Mouse (Mus musculus) frontal cortex, postnatal 36 days (tissue): Measurements from ENCODE around the gene Tprgl.

Experiments used
- DNase-seq, 2 experiments: peaks; one replicate each; pipeline ENCODE4 v3.0.0; 2022; ENCODE audit warnings: low spot score in 2 of 2

The Tprgl gene

GRCm38 (mm10) chr4:154160538-154161390, at the start of gene Tprgl:
Tprgl (minus strand) TSS chr4:154160666.
- peak; percentile 93 to 97 for DNase-seq

GRCm38 (mm10) chr4:154209825-154210224, 49.4 kb upstream of the Tprgl start:
- DNase-seq: no peak

DNA sequence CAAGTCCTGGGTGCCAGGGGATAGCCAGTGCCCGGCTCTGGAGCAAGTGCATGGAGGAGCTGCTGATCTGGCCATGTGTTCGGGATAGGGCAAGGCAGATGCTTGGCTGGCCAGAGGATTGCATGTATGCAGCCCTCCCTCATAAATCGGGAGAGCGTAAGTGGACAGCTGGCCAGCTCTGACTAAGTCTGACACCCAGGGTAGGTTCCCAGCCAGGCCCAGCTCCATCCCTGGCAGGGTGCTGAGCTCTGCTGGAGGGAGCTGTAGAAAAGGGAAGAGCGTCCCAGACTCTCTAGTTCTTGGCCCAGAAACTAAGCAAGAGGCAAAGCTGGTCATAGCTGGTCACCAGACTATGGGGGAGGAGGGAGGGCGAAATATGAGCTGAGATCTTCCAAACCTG, 48.6 kb upstream of the Tprgl start:
- DNase-seq: no peak

DNA sequence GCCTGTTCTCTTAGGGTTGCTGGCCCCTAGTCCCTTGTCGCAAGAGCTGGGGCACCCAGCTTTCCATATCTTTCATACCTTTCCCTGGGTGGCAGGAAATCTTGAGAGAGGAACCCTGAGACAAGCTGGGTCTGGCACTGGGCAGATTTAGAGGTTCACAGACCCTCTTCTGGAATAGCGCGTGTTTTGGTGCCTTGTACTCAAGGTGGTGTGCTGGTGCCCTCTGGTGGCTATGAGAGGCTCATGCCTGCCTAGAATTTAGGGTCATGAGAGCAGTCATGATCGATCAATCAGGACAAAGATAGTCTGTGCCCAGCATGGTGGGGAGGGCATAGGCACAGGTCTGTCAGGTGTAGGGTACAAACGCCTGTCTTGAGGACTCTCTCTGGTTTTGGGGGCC, 46.8 kb upstream of the Tprgl start:
- DNase-seq: peak; percentile 39 to 45

GRCm38 (mm10) chr4:154205392-154205791, 44.9 kb upstream of the Tprgl start:
- DNase-seq: no peak

DNA sequence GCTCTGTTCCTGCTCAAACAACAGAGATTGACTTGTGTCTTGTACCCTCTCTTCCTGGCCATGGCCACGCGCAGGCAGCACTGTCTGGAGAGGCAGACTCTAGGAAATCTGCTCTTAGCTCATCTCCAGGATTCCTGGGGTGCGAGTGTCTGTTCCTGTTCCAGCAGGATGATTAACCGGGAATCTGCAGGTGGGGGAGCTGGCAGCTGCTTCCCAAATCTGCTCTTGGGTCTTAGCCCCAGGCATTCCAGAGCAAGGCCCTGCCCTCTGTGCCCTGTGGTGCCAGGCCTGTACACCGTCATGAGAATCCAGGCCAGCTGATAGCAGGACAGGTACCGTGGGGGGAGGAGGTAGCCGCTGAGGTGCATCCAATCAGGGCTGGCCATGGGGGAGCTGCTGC, 44.1 kb upstream of the Tprgl start:
- DNase-seq: no peak

GRCm38 (mm10) chr4:154201511-154201910, 41.0 kb upstream of the Tprgl start:
- no peak for DNase-seq

GRCm38 (mm10) chr4:154198377-154198961, 38.0 kb upstream of the Tprgl start:
- DNase-seq: no peak

DNA sequence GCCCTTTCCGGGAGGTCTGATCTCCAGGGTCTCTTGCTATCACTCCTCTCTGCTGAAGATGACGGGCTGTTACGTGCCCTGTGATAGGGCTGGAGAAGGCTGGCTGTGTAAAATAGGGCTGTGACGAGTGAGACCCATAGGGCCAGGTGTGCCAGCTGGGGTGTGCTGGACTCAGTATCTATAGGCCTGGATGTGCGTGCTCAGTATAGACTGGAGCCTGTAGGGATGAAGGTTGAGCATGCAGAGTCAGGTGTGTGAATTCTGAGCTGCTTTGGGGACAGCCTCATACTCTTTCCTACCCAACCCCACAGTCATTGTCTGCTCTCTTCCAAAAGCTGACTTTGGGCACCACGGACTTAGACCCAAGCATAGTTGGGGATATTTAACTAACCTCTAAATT, 37.5 kb upstream of the Tprgl start:
- no peak for DNase-seq

GRCm38 (mm10) chr4:154188948-154189347, 28.5 kb upstream of the Tprgl start:
- no peak for DNase-seq

DNA sequence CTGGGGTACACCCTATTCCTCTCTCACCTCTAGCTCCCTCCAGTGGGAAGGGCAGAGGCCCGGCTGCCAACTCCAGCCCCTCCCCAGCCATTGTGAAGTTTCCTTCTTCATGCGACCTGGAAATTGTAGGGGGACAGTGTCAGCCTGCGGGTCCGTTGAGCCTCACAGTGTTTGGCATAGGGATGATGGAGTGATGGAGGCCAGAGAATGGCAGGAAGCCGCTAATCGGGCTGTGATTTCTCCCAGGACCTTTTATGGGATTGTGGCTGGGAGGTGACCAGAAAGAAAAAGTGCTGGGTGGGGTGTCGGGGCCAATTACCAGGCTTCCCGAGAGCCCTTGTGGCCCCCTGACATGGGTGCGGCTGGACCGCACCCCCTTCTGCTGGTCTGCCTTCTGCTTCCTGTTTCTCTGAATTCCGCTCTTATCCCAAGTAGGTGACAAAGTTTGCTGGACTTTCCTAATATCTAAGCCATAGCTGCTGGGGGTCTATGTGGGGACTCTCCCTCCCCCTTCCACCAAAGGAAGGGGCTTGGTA, 25.6 kb upstream of the Tprgl start:
- no peak for DNase-seq

DNA sequence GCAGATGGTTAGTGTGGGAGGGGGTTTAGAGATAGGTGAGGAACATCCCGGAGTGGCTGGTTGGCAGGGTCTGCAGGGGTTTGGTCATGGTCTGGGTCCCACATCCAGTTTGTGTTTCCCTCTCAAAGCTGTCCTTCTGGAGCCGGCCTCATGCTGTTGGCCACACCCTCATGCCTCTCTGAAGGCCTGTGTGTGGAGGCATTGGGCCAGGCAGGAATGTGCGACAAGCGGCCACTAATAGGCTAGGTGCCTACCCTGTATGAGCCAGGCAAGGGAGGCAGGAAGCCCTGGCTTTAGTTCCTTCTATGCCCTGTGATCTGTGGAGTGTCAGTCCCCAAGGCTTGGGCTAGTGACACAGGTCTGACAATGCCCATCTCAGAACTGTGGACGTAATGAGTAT, 24.5 kb upstream of the Tprgl start:
- no peak for DNase-seq

GRCm38 (mm10) chr4:154183566-154183965, 23.1 kb upstream of the Tprgl start:
- no peak for DNase-seq

DNA sequence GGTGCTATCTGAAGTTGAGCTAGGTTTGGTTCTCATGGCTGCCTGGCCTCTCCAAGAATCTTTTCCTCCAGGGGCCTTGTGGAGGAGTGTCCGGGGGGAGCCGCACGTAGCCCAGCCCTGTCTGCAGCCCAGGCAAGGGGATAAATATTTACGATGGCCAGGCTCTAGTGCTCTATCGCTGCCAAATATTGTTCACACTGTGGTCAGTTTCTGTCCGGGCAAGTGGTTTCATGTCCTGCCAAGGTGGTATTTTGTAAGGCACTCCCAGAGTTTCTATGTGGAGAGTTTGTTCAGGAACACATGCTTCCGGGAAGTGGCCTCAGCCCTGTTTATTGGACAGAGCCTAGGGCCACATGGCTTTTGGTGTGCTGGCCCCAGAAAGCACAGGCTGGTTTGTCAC, 20.5 kb upstream of the Tprgl start:
- no peak for DNase-seq

- DNase-seq: no peak
Observed at GRCm38 (mm10) chr4:154177257-154177656, 16.8 kb upstream of the Tprgl start.

GRCm38 (mm10) chr4:154171931-154172604, 11.6 kb upstream of the Tprgl start:
- DNase-seq: no peak

DNA sequence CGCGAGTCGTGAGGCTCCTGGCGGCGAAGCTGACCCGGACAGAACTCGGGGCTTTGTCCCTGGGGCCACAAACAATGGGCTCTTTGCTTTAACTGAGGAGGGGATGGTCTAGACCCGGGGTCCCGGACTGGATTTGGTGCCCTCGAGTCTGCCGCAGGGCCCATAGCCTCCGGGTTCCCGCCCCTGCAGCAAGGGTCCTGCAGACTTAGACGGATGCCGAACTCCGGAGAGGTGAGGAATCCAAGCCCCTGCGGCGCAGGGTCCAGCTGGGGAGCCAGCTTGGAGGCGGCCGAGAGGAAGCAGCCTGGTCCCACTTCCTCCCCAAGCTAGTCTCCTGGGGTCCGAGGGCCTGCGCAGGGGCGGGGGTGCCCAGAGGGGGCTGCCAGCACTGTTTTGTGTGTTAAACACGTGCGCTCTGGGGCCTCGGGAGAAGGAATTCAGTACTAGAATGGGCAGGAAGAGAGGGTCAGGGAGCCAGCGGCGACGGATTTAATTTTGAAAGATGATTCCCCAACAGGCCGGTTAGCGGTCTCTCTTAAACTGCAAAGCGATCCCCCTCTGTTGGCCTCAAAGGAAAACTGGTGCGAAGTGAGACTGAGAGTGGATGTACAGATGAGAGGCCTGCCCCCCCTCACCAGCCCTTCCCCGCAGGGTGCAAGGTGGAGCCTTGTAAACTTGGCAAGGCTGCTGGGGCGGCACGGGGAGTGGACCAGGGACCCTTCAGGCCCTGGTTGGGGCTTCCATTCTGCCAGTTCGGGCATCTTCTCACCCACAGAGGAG, 10.9 kb upstream of the Tprgl start:
- DNase-seq: no peak

DNA sequence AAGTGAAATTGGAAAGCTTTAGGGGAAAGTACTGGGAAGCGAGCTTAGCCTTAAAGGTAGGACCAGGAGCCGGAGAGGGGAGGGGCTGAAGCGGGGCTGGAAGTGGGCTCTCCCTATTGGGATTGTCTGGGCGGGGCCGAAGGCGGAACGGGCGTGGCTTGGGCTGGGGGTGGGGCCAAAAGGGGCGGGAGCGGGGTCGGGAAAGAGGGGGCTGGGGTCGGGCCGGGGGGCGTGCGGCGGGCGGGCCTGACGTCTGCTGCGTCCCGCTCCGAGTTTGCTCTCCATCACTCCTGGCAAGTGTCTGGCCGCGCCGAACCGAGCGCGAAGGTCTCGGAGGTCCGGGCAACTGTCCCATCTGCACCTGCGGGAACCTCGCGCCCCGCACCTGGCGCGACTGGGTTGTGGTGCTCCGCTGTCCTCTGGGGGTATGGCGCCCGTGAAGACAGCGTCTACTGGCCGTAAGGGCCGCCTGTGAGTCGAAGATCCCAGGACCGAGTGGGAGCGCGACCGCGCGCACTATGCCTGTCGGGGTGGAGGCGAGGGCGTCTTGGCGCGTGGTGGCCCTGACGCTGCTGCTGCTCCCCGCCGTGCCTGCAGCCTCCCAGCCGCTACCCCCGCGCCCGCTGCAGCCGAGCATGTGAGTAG, 10.2 kb upstream of the Tprgl start, which contains the start of gene Megf6:
Gene Megf6, plus strand, starts transcription at position 225 of the 645 bp plus-strand sequence.
- peak in 1 of 2 experiments; percentile 36 for DNase-seq

- DNase-seq: no peak
Observed at GRCm38 (mm10) chr4:154170021-154170420, 9.6 kb upstream of the Tprgl start.

- DNase-seq: no peak
Observed at GRCm38 (mm10) chr4:154167053-154167452, 6.6 kb upstream of the Tprgl start.

GRCm38 (mm10) chr4:154163296-154163695, 2.8 kb upstream of the Tprgl start:
- peak; percentile 72 to 74 for DNase-seq
